Mouse (Mus musculus): ENCODE results near the gene Trappc3l. TPM values are rescaled to one million over a fixed set of nuclear protein-coding genes. Genes with fewer than 3 reads are reported as not detected.

Gene Trappc3l
- total RNA-seq, 2 experiments from 2014 or later: not detected

Other genes starting within 250 kb of the Trappc3l start
- under 1 TPM in 1 of 2 experiments, not detected in 1; 0.40 TPM for gene Sult3a1, start 179.9 kb upstream of the Trappc3l start, total RNA-seq (2021)
- gene Rsph4a, start 132.5 kb upstream of the Trappc3l start, total RNA-seq (2021): under 1 TPM in 1 of 2 experiments, not detected in 1; 0.36 TPM
- 10 to 100 TPM; 13.3 to 13.7 TPM for gene Zup1, start 86.3 kb upstream of the Trappc3l start, total RNA-seq (2021)
- gene Rwdd1, start 18.0 kb upstream of the Trappc3l start, total RNA-seq (2021): 100 to 1,000 TPM in 1 of 2 experiments, 10 to 100 TPM in 1; 88.4 to 101 TPM
- gene Calhm4, start 6.7 kb downstream of the Trappc3l start, total RNA-seq (2021): not detected
- gene Calhm5, start 58.9 kb downstream of the Trappc3l start, total RNA-seq (2021): under 1 TPM; 0.32 to 0.33 TPM
- gene Calhm6, start 90.4 kb downstream of the Trappc3l start, total RNA-seq (2021): under 1 TPM; 0.45 to 0.56 TPM
- gene Dse, start 170.1 kb downstream of the Trappc3l start, total RNA-seq (2021): 1 to 10 TPM; 8.6 to 9.8 TPM
- 10 to 100 TPM; 60.8 to 65.3 TPM for gene Tspyl1, start 244.6 kb downstream of the Trappc3l start, total RNA-seq (2021)